Comparison of ENCODE assay signal across 8 mouse cellular contexts in genomic region chr16:89958982-89959381, GRCm38 (mm10).
A peak's percentile ranks its signal among the peaks of the same experiment; 100 is the strongest.
DNase-seq lines count a peak whose midpoint lies in the region; ATAC-seq lines count a peak whose summit lies in the region.

No protein-coding gene starts in this region.

- H3K27me3 ChIP-seq in hindbrain, embryonic 12.5 days = peaks cover 7% of the 10 kb centered on the region; the same call in 1 of the 2 replicates
- H3K27me3 ChIP-seq in megakaryocyte, embryonic 14.5 days (replicated peaks) = peaks cover 19% of the 10 kb centered on the region

- ATAC-seq in hindbrain, embryonic 12.5 days (ENCODE audit: low FRiP score) = no peak

- DNase-seq in kidney, adult 11 months = peak; percentile 19
- DNase-seq in kidney, adult 9 months = no peak
- DNase-seq in cerebellum, adult 9-10 months = peak; percentile 86
- DNase-seq in embryo, embryonic 10.5 days (ENCODE audit: low spot score) = no peak
- DNase-seq in thymus, adult 18-20 months = no peak
- DNase-seq in adrenal gland, postnatal 36 days = no peak

- H3K4me3 ChIP-seq in hindbrain, embryonic 12.5 days = no peak overlapping the region
- peak overlapping the region; percentile 73 for H3K4me3 ChIP-seq in megakaryocyte, embryonic 14.5 days (replicated peaks)

- no peaks in the 10 kb centered on the region for H3K36me3 ChIP-seq in hindbrain, embryonic 12.5 days
- peaks cover 29% of the 10 kb centered on the region for H3K36me3 ChIP-seq in megakaryocyte, embryonic 14.5 days (replicated peaks; ENCODE audit: low read length)

- H3K27ac ChIP-seq in hindbrain, embryonic 12.5 days = no peak overlapping the region

- 16% methylated on average over 12 of the region's 12 CpGs for WGBS in hindbrain, embryonic 12.5 days

- H3K9me3 ChIP-seq in hindbrain, embryonic 12.5 days (replicated peaks) = no peaks in the 10 kb centered on the region
- peaks cover 12% of the 10 kb centered on the region; the same call in 1 of the 2 replicates for H3K9me3 ChIP-seq in megakaryocyte, embryonic 14.5 days

- H3K4me2 ChIP-seq in hindbrain, embryonic 12.5 days (replicated peaks) = no peak overlapping the region; the same call in 1 of the 2 replicates

- H3K4me1 ChIP-seq in hindbrain, embryonic 12.5 days = peaks cover 23% of the 10 kb centered on the region
- H3K4me1 ChIP-seq in megakaryocyte, embryonic 14.5 days = peaks cover 50% of the 10 kb centered on the region

- peak overlapping the region; percentile 18; the same call in 1 of the 2 replicates for H3K9ac ChIP-seq in hindbrain, embryonic 12.5 days

Comparison
In these comparisons a context has a peak if more than half of its experiments do, and no peak if none do; other contexts are left out.
1. DNase-seq: peak in kidney, adult 11 months (single experiment) and cerebellum, adult 9-10 months (single experiment); none in kidney, adult 9 months (single experiment), embryo, embryonic 10.5 days (single experiment), thymus, adult 18-20 months (0 of 2) and adrenal gland, postnatal 36 days (0 of 2).